Mouse (Mus musculus) limb, embryonic 10.5 days (tissue): ENCODE measurements around the gene Ttll11. TPM values are rescaled to one million over a fixed set of nuclear protein-coding genes. Genes with fewer than 3 reads are reported as not detected.

Experiments used
- DNase-seq: peaks from one replicate; pipeline ENCODE4 v3.0.0-alpha.2; 2017; ENCODE audit warnings: low spot score
- H3K27ac ChIP-seq: fragments of 300-500 bp; sonication (generic); 2 replicates; pipeline ENCODE4 v1.5.1; 2016; ENCODE audit warnings: mild to moderate bottlenecking
- H3K27me3 ChIP-seq: fragments of 300-500 bp; sonication (generic); 2 replicates; pipeline ENCODE4 v1.6.1; 2016; ENCODE audit warnings: low read depth, mild to moderate bottlenecking; ENCODE audit not compliant: poor library complexity, severe bottlenecking
- H3K36me3 ChIP-seq: fragments of 300-500 bp; sonication (generic); 2 replicates; pipeline ENCODE4 v1.6.1; 2016; ENCODE audit warnings: mild to moderate bottlenecking, moderate library complexity
- H3K4me1 ChIP-seq: fragments of 300-500 bp; sonication (generic); 2 replicates; pipeline ENCODE4 v1.6.1; 2016
- H3K4me3 ChIP-seq: fragments of 300-500 bp; sonication (generic); 2 replicates; pipeline ENCODE4 v1.5.1; 2016; ENCODE audit warnings: mild to moderate bottlenecking, moderate library complexity
- H3K9me3 ChIP-seq: fragments of 300-500 bp; sonication (generic); replicated peaks from 2 replicates; pipeline ENCODE4 v1.6.1; 2016; ENCODE audit warnings: mild to moderate bottlenecking
- whole genome bisulfite sequencing: fragments of 180-500 bp; shearing (Covaris S2); methylation state at CpG from one replicate; pipeline ENCODE4 v1.1.7; 2016; 5-methylcytosine and 5-hydroxymethylcytosine counted together
- polyA plus RNA-seq: library from polyadenylated mRNA; unstranded; fragments of >200 nt; fragmentation: Nextera tagmentation; extraction: Ambion mirVana; gene quantifications from 2 replicates; pipeline ENCODE4 v1.2.1, GENCODE M21; 2016

Gene Ttll11
- polyA plus RNA-seq, 1 experiment from 2014 or later = 0.65 TPM

DNA sequence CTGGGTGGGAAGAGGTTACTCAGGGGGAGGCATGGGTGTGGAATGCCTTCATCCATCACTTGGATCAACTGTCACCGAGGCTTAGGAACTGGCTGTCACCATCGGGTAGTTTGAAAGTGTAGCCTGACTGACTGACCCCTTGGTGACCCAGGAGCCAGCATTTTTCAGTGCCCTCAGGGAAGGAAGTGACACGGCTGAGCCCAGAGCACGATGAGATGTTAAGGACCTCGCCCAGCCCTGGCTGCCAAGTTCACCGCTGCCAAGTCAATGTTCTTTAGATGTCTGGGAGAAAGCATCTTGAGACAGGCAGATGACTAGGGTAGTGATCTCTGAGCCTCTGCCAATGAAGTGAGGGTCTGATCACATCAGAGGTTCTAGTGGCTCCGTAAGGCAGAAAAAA is 95.4 kb downstream of the Ttll11 start:
- H3K9me3 ChIP-seq = no peaks in the 10 kb centered on the region
- WGBS = 24% methylated on average over 7 of the region's 7 CpGs
- H3K4me3 ChIP-seq = no peak overlapping the region
- H3K4me1 ChIP-seq = peaks cover 16% of the 10 kb centered on the region
- DNase-seq = no peak
- H3K36me3 ChIP-seq = no peaks in the 10 kb centered on the region
- no peak overlapping the region for H3K27ac ChIP-seq
- H3K27me3 ChIP-seq = peaks cover 14% of the 10 kb centered on the region; the same call in 1 of the 2 replicates

DNA sequence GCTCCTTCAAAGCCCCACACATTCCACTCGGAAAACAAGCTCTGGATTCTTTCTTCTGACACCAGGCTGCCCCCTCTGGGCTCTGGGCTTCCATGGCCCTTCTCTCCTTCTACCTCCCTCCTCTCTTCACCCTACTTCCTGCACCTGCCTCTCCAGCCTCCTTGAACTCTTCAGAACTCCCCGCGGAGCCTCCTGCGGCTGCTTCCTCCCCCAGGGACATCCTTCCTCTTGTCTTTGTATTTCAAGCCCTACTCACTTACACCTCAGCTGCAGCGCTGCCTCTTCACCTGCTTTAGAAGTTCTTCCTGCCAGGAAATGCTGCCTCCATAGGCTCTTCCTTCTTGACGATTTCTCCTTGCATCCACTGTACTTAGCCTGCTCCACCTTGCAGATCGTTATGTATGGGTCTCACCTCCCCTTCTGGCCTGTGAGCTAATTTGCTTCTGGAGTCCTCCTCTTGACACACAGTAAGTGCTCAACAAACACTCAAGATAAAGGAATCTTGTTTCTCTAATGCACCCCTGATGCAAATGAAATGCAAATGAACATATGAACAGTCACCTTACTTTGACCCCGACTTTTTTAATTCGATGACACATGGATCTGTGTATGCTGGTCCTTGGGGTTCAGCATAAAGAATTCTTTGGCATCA is 97.3 kb downstream of the Ttll11 start:
- Histone ChIP-seq H3K27me3 (peaks cover 14% of the 10 kb centered on the region; the same call in 1 of the 2 replicates), H3K4me1 (peaks cover 16% of the 10 kb centered on the region), H3K27ac (no peak overlapping the region), H3K36me3 (no peaks in the 10 kb centered on the region), H3K9me3 (no peaks in the 10 kb centered on the region), H3K4me3 (no peak overlapping the region)
- DNase-seq = no peak
- WGBS = 49% methylated on average over 9 of the region's 9 CpGs

DNA sequence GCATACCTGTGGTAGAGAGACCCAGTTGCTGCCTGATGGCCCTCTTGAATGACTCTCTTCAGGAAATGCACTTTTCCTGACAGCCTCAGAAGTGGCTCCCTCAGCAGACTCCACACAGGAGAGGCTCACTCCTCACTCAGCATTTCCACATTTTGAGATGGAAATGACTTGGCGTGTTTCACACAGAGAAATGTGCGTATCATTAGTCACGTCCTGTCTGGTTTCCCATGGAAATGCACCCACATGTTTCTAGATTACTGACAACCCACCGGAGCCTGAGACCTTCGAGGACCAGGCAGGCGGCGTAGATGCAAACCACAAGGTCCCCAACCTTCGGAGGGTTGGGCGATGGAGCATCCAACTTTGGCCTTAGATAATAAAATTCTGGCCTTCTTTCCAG is 97.8 kb downstream of the Ttll11 start:
- peaks cover 16% of the 10 kb centered on the region for H3K4me1 ChIP-seq
- H3K36me3 ChIP-seq = no peaks in the 10 kb centered on the region
- no peak overlapping the region for H3K27ac ChIP-seq
- DNase-seq = no peak
- no peaks in the 10 kb centered on the region for H3K9me3 ChIP-seq
- 91% methylated on average over 9 of the region's 9 CpGs for WGBS
- H3K27me3 ChIP-seq = peaks cover 14% of the 10 kb centered on the region; the same call in 1 of the 2 replicates
- no peak overlapping the region for H3K4me3 ChIP-seq

DNA sequence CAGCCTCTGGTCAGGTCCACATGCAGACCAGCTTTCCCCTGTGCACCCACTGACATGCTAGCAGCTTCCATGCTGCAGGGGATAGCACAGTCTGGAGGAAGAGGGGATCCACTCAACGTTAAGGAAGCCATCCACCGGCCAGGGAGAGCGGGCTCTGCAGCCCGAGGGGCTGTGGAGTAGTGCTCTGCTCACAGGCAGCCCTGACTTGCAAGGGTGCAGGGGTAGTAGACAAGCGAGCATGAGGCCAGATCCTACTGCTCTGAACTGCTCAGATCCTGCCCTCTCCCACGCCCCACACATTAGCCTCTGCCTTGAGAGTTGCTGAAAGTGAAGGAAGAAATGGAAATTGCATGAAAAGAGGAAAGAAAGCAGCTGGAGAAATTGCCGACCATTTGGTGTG is 99.4 kb downstream of the Ttll11 start:
- no peak overlapping the region for H3K4me3 ChIP-seq
- H3K27me3 ChIP-seq = peaks cover 14% of the 10 kb centered on the region; the same call in 1 of the 2 replicates
- no peaks in the 10 kb centered on the region for H3K9me3 ChIP-seq
- no peaks in the 10 kb centered on the region for H3K36me3 ChIP-seq
- H3K27ac ChIP-seq = 0 out of 2 replicates have a peak overlapping the region, but pooled peaks have one; percentile 17
- WGBS = 54% methylated on average over 7 of the region's 7 CpGs
- peaks cover 16% of the 10 kb centered on the region for H3K4me1 ChIP-seq
- DNase-seq = no peak

DNA sequence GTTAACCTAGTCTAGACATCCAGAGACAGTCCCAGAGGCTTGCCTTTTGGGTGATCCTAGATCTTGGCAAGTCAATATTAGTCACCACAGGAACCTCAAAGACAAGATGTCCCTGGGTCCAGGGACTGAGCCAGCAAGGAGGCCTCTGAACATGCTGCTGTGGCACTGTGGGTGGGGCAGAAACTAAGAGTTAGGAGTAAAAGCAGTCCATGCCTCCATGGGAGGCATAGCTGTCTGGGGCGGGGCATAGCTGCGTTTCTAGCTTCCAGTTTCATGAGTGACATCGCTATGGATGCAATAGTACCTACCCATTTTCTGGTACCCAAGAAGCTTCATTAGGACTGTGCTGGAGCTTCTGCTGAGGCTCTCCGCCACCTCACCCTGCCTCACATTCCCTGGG is 99.8 kb downstream of the Ttll11 start:
- H3K36me3 ChIP-seq = no peaks in the 10 kb centered on the region
- no peaks in the 10 kb centered on the region for H3K9me3 ChIP-seq
- WGBS = 81% methylated on average over 4 of the region's 4 CpGs

DNA sequence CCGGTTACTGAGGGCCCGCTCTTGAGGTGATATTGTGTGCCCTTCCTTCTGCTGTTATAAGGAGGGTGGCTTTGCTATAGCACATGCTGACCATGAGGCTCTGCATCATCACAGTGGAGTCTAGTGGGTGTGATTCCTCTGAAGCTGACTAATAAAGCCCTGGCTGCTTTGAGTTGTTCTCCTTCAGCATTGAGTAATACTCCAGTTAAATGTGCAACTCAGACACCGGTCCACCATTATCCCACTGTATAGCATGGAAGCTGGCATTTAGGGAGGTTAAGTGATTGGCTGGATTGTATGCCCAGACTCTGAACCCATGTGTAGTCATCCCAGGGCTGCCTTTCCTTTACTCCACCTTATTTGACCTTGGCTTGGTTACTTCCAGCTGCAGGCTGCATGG is 101.2 kb downstream of the Ttll11 start:
- Histone ChIP-seq H3K4me1 (peaks cover 8% of the 10 kb centered on the region; the same call in 1 of the 2 replicates), H3K36me3 (no peaks in the 10 kb centered on the region), H3K27me3 (peaks cover 13% of the 10 kb centered on the region; the same call in 1 of the 2 replicates), H3K27ac (no peak overlapping the region), H3K4me3 (no peak overlapping the region), H3K9me3 (no peaks in the 10 kb centered on the region)
- DNase-seq = no peak
- WGBS = 93% methylated on average over 3 of the region's 3 CpGs

More for the DNA sequence above, 99.8 kb downstream of the Ttll11 start:
- no peak for DNase-seq
- Histone ChIP-seq H3K27ac (no peak overlapping the region), H3K4me3 (no peak overlapping the region), H3K4me1 (peaks cover 16% of the 10 kb centered on the region), H3K27me3 (peaks cover 14% of the 10 kb centered on the region; the same call in 1 of the 2 replicates)

DNA sequence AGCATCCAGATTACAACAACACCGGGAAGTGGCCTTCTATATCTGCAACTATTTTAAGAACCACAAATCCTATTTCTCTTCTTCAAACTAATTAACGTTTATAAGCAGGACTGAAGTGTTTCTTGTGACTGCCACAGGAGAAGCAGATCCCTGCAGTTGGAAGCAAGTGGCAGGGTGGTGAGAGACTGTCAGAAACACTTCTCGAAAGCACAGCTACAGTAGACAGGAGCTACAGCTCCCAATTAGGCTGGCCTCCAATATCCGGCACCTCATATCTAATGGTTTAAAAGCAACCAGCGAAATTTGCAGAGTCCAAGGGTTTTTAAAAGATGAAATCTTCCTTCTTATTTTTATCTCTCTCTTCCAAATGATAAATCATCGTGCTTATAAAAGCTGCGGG is 104.1 kb downstream of the Ttll11 start:
- Histone ChIP-seq H3K36me3 (no peaks in the 10 kb centered on the region), H3K9me3 (no peaks in the 10 kb centered on the region), H3K27ac (no peak overlapping the region), H3K4me3 (no peak overlapping the region), H3K27me3 (peaks cover 9% of the 10 kb centered on the region; the same call in 1 of the 2 replicates), H3K4me1 (peaks cover 22% of the 10 kb centered on the region)
- WGBS = 87% methylated on average over 7 of the region's 7 CpGs
- no peak for DNase-seq

DNA sequence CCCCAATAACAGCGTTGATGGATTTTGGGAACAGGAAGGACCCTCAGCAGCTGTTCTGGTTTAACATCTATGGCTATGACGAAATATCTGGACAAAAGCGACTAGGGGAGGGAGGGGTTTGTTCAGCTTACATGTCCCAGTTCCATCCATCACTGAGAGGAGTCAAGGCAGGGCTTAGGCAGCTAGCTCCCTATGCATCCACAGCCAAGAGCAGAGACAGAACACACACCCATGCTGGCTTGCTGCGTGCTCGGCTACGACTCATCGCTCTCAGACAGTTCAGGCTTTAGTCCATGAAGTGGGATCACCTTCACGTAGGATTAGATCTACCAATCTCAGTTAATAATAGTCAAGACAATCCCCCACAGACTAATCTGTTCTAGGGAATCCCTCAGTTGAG is 105.3 kb downstream of the Ttll11 start:
- Histone ChIP-seq H3K9me3 (no peaks in the 10 kb centered on the region), H3K4me3 (no peak overlapping the region), H3K27me3 (no peaks in the 10 kb centered on the region), H3K27ac (no peak overlapping the region), H3K4me1 (peaks cover 17% of the 10 kb centered on the region), H3K36me3 (no peaks in the 10 kb centered on the region)
- 90% methylated on average over 8 of the region's 8 CpGs for WGBS
- DNase-seq = no peak

DNA sequence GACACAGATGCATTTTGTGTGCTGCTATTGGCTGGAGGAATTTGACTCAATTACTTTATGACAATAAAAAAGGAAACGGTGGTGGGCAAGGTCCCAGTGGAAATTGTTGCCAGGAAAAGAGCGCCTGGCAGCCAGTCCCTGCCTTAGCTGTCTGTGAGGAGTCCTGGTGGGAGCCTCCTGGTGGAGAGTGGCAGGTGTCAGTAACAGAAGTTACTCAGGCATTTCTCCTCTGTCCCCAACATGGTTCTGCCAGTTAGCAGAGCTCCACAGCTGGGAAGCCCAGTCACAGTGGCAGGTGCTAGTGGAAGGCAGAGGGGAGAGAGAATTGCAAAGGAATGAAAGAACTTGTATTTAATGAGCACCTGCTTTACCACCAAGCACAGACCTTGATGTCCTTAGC is 110.5 kb downstream of the Ttll11 start:
- Histone ChIP-seq H3K27ac (no peak overlapping the region), H3K4me1 (peaks cover 17% of the 10 kb centered on the region), H3K36me3 (no peaks in the 10 kb centered on the region), H3K4me3 (no peak overlapping the region), H3K27me3 (no peaks in the 10 kb centered on the region), H3K9me3 (no peaks in the 10 kb centered on the region)
- DNase-seq = no peak
- 65% methylated on average over 2 of the region's 2 CpGs for WGBS

DNA sequence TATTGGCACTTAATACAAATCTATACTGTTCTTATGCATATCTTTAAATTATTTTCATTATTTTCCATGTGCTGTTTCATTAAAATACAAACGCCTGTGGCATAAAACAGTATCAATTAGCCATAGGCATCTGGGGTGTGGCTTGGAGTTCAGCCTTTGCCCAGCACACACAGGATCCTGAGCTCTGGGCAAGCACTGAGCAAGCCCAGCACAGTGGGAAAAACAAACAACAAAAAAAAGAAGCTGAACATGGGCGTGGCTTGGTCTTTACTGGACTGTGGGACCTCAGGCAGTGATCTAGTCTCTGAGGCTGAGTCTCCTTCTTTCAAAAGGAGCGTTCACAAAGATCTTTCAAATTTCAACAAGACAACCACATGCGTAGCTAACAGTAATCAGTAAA is 116.4 kb downstream of the Ttll11 start:
- H3K27me3 ChIP-seq = peaks cover 6% of the 10 kb centered on the region; the same call in 1 of the 2 replicates
- H3K27ac ChIP-seq = no peak overlapping the region
- no peaks in the 10 kb centered on the region for H3K36me3 ChIP-seq
- peaks cover 21% of the 10 kb centered on the region for H3K4me1 ChIP-seq
- no peak for DNase-seq
- WGBS = 81% methylated on average over 4 of the region's 4 CpGs
- no peaks in the 10 kb centered on the region for H3K9me3 ChIP-seq
- no peak overlapping the region for H3K4me3 ChIP-seq

DNA sequence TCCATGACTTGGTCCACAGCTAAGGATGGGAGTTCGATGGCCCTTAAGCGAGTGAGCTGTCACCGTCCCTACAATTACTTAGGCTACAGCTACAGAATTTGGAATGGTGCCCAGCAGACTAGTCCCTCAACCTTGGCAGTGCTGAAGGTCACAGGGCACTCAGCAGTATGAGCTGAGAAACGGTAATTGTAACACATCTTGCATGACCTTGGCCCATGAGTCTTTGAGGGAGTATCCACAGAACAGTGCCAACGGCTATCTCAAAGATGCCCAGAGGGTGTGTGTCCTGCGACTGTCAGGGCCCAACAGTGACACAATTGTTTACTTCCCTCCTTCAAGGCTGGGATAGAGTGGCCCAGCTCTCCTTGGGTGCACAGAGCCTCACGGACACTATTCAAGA is 118.5 kb downstream of the Ttll11 start:
- Histone ChIP-seq H3K27me3 (peaks cover 6% of the 10 kb centered on the region; the same call in 1 of the 2 replicates), H3K27ac (no peak overlapping the region), H3K4me3 (no peak overlapping the region), H3K9me3 (no peaks in the 10 kb centered on the region), H3K36me3 (no peaks in the 10 kb centered on the region), H3K4me1 (peaks cover 28% of the 10 kb centered on the region)
- 92% methylated on average over 7 of the region's 7 CpGs for WGBS
- no peak for DNase-seq

DNA sequence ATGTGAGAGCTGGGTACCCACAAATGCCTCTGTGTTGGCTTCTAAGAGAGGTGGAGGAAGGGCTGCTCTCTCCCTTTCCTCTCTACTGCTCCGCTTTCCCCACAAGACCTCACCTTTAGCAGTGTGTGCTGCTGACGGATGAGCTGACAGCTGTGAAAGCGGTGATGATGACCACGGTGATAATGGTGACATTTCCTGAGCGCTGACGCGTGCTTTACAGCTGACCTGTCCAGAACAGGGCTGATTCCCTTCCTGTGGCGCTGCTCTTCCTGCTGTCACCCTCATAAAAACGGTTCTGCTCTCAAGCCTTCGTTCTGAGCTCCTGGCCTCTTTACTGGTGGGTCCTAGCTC is 119.3 kb downstream of the Ttll11 start:
- Histone ChIP-seq H3K36me3 (no peaks in the 10 kb centered on the region), H3K4me3 (no peak overlapping the region), H3K27me3 (peaks cover 6% of the 10 kb centered on the region; the same call in 1 of the 2 replicates), H3K4me1 (peaks cover 28% of the 10 kb centered on the region), H3K9me3 (no peaks in the 10 kb centered on the region), H3K27ac (no peak overlapping the region)
- no peak for DNase-seq
- WGBS = 40% methylated on average over 10 of the region's 10 CpGs

DNA sequence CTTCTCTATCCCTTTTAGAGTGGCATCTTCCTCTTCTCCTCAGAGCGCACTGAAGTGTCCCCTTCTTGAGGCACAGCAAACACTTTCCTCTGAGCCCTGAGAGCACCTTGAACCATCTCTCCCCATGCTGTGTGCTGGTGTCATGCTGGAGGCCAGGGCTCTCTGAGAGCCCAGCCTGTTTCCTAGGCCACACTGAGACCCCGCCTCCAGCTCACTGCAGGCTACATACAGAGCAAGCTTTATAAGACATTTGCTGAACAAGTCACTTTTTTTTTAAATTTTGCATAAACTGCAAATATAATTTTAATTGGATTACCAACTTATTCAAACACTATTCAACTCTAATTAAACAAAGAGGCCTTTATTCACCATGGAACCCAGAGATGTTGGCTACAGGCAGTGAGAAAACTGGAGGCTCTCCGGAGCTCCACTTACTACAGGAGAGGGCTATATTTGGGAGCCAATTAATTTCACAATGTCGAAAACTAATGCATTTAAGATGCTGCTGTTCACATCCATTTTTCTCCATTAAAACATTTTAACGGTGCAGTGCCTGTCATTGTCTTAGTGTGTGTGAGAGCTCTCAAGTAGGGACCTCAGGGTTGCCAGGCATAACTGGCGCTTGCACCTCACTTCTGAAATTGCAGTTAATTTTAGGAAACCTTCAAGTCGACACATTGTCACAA is 119.9 kb downstream of the Ttll11 start:
- DNase-seq = no peak
- Histone ChIP-seq H3K36me3 (no peaks in the 10 kb centered on the region), H3K27ac (no peak overlapping the region), H3K27me3 (peaks cover 6% of the 10 kb centered on the region; the same call in 1 of the 2 replicates), H3K9me3 (no peaks in the 10 kb centered on the region), H3K4me1 (peaks cover 28% of the 10 kb centered on the region), H3K4me3 (no peak overlapping the region)
- 74% methylated on average over 7 of the region's 7 CpGs for WGBS
